Mouse (Mus musculus) T-helper 1 cell (primary cell): ENCODE measurements around the gene Tlr3.

Experiments used
- in situ Hi-C: fragments of 300-600 bp; cut with MboI, MseI; formaldehyde crosslinking; loops from one replicate; pipeline ENCODE4 v1.15.1; 2025; ENCODE audit warnings: high pct_unique_total_duplicates

Gene Tlr3

GRCm38 (mm10) chr8:45355809-45356208 lies 55.1 kb downstream of the Tlr3 start:
- in situ Hi-C loops: no loop called here
